Mouse (Mus musculus): Measurements from ENCODE around the gene Hrc.

- TF ChIP-seq POLR2A (IDR thresholded peaks at IDR 0.05; ENCODE audit: control insufficient read depth in 1 of 2, insufficient read depth in 1 of 2, low read depth in 1 of 2, low read length in 2 of 2, poor library complexity in 1 of 2) (no peak), CTCF (IDR thresholded peaks at IDR 0.05 in 2 of 3, conservative IDR thresholded peaks at IDR 0.05 in 1 of 3; ENCODE audit: control insufficient read depth in 1 of 3, insufficient read depth in 1 of 3, low read depth in 2 of 3, low read length in 3 of 3, poor library complexity in 1 of 3, severe bottlenecking in 1 of 3) (no peak), USF1 (IDR thresholded peaks at IDR 0.05; ENCODE audit: low read depth, low read length) (no peak), MAX (IDR thresholded peaks at IDR 0.05; ENCODE audit: low read length) (no peak), EP300 (IDR thresholded peaks at IDR 0.05; ENCODE audit: low read depth in 1 of 2, low read length in 2 of 2) (no peak), BHLHE40 (IDR thresholded peaks at IDR 0.05; ENCODE audit: borderline replicate concordance, low read depth, low read length) (no peak), MYB (IDR thresholded peaks at IDR 0.05; ENCODE audit: low read depth, low read length) (no peak), E2F4 (IDR thresholded peaks at IDR 0.05; ENCODE audit: borderline replicate concordance, low read depth, low read length) (no peak), MYC (IDR thresholded peaks at IDR 0.05; ENCODE audit: low read depth, low read length) (no peak), GATA1 (IDR thresholded peaks at IDR 0.05; ENCODE audit: low read depth, low read length) (no peak)
Observed at GRCm38 (mm10) chr7:45286486-45286885, 48.6 kb upstream of the Hrc start.
